Mouse (Mus musculus) megakaryocyte, embryonic 14.5 days (primary cell): ENCODE measurements around the gene Kcnab1.

ENCODE experiments used
- FLI1 ChIP-seq: IDR thresholded peaks from 2 replicates; pipeline ENCODE4 v1.6.1; 2012; ENCODE audit warnings: low read length, inconsistent platforms, mixed read lengths
- GATA1 ChIP-seq: IDR thresholded peaks from 3 replicates; pipeline ENCODE4 v1.6.1; 2012; ENCODE audit warnings: mixed read lengths, low read length, inconsistent platforms, borderline replicate concordance

DNA sequence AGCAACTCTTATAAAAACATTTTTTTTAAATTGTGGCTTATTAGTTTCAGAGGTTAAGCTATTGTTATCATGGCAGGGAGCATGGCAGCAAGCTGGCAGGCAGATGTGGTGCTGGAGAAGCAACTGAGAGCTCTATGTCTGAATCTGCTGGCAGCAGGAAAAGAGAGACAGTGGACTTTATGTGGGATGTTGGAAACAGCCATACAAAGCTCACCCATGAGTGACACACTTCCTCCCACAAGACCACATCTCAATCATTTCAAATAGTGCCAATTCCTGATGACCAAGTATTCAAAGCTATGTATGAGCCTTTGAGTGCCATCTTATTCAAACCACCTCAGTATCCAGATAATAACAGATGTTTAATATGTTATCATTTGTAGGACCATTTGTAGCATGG, 298.7 kb downstream of the Kcnab1 start:
- TF ChIP-seq GATA1 (no peak), FLI1 (no peak)
